ENCODE assay signal across 8 mouse cellular contexts in genomic region chr2:17730648-17730956, GRCm38 (mm10). TPM values are rescaled to one million over a fixed set of nuclear protein-coding genes. Genes with fewer than 3 reads are reported as not detected.
DNase-seq lines count a peak whose midpoint lies in the region; ATAC-seq lines count a peak whose summit lies in the region.

No protein-coding gene starts in this region.

- ATAC-seq in kidney, embryonic 16.5 days (ENCODE audit: low FRiP score, low TSS enrichment): no peak; the same call in 1 of the 2 replicates
- ATAC-seq in forebrain, embryonic 15.5 days (replicated peaks): no peak
- no peak for ATAC-seq in liver, embryonic 15.5 days (ENCODE audit: insufficient read depth)

- DNase-seq in kidney, postnatal 25 days: no peak
- no peak for DNase-seq in adrenal gland, postnatal 14 days
- DNase-seq in adrenal gland, adult 18-20 months (ENCODE audit: low spot score in 2 of 2): no peak
- no peak for DNase-seq in right cerebral cortex, postnatal 25 days

- H3K9me3 ChIP-seq in kidney, embryonic 16.5 days (ENCODE audit: low read length): no peaks in the 10 kb centered on the region
- no peaks in the 10 kb centered on the region for H3K9me3 ChIP-seq in forebrain, embryonic 15.5 days
- no peaks in the 10 kb centered on the region for H3K9me3 ChIP-seq in liver, embryonic 15.5 days (replicated peaks)

- peak overlapping the region; percentile 68 for H3K4me3 ChIP-seq in kidney, embryonic 16.5 days (ENCODE audit: low read length)
- peak overlapping the region; percentile 23 for H3K4me3 ChIP-seq in brown adipose tissue, adult 24 weeks (ENCODE audit: insufficient read depth, low read depth, low read length)
- peak overlapping the region; percentile 69 for H3K4me3 ChIP-seq in forebrain, embryonic 15.5 days
- H3K4me3 ChIP-seq in liver, embryonic 15.5 days (replicated peaks): peak overlapping the region; percentile 48

- no peak overlapping the region for H3K27ac ChIP-seq in kidney, embryonic 16.5 days (ENCODE audit: low read length)
- H3K27ac ChIP-seq in brown adipose tissue, adult 24 weeks (replicated peaks; ENCODE audit: low read depth, low read length): no peak overlapping the region
- H3K27ac ChIP-seq in forebrain, embryonic 15.5 days (replicated peaks): peak overlapping the region; percentile 60
- no peak overlapping the region for H3K27ac ChIP-seq in liver, embryonic 15.5 days (replicated peaks)

- under 1% methylated on average over 20 of the region's 20 CpGs for WGBS in kidney, embryonic 16.5 days
- under 1% methylated on average over 20 of the region's 20 CpGs for WGBS in forebrain, embryonic 15.5 days
- WGBS in liver, embryonic 15.5 days (ENCODE audit: insufficient replicate concordance): under 1% methylated on average over 20 of the region's 20 CpGs

- H3K36me3 ChIP-seq in kidney, embryonic 16.5 days (ENCODE audit: insufficient read depth, low read length): no peaks in the 10 kb centered on the region
- H3K36me3 ChIP-seq in forebrain, embryonic 15.5 days: no peaks in the 10 kb centered on the region
- H3K36me3 ChIP-seq in liver, embryonic 15.5 days (replicated peaks): no peaks in the 10 kb centered on the region

- H3K4me1 ChIP-seq in kidney, embryonic 16.5 days (ENCODE audit: insufficient read depth, low read length): peaks cover 13% of the 10 kb centered on the region
- no peaks in the 10 kb centered on the region for H3K4me1 ChIP-seq in brown adipose tissue, adult 24 weeks (ENCODE audit: control insufficient read depth, insufficient read depth, insufficient read length, low read length)
- H3K4me1 ChIP-seq in forebrain, embryonic 15.5 days: peaks cover 19% of the 10 kb centered on the region
- H3K4me1 ChIP-seq in liver, embryonic 15.5 days (replicated peaks): peaks cover 8% of the 10 kb centered on the region; the same call in 1 of the 2 replicates

- peak overlapping the region; percentile 73 for H3K9ac ChIP-seq in kidney, embryonic 16.5 days (replicated peaks; ENCODE audit: low read length)
- peak overlapping the region; percentile 67 for H3K9ac ChIP-seq in forebrain, embryonic 15.5 days (replicated peaks)
- H3K9ac ChIP-seq in liver, embryonic 15.5 days: no peak overlapping the region

- peaks cover 26% of the 10 kb centered on the region for H3K27me3 ChIP-seq in kidney, embryonic 16.5 days (ENCODE audit: insufficient read depth, low read length)
- peaks cover 17% of the 10 kb centered on the region; the same call in 1 of the 2 replicates for H3K27me3 ChIP-seq in forebrain, embryonic 15.5 days
- H3K27me3 ChIP-seq in liver, embryonic 15.5 days: peaks cover 57% of the 10 kb centered on the region

- peak overlapping the region; percentile 100 for H3K4me2 ChIP-seq in kidney, embryonic 16.5 days (replicated peaks; ENCODE audit: low read depth, low read length)
- H3K4me2 ChIP-seq in forebrain, embryonic 15.5 days (replicated peaks): peak overlapping the region; percentile 97
- peak overlapping the region; percentile 70 for H3K4me2 ChIP-seq in liver, embryonic 15.5 days

RNA-seq across cellular contexts. Expression of gene Nebl, which starts 0.7 kb away (rescaled TPM):
- 9.4 and 9.7 TPM in 2 replicates for polyA plus RNA-seq in kidney, embryonic 16.5 days (2015; fragmentation: Nextera tagmentation; extraction: Ambion mirVana)
- 0.38 and 1.3 TPM in 2 replicates for polyA plus RNA-seq in brown adipose tissue, adult 24 weeks (2012; ENCODE audit: insufficient read depth, insufficient read length, missing spikeins)
- 7.8 and 8.7 TPM in 2 replicates for polyA plus RNA-seq in forebrain, embryonic 15.5 days (2015; fragmentation: Nextera tagmentation; extraction: Ambion mirVana)
- 0.30 and 0.35 TPM in 2 replicates for polyA plus RNA-seq in liver, embryonic 15.5 days (2015; fragmentation: Nextera tagmentation; extraction: Ambion mirVana)
- 7.3 and 10.5 TPM in 2 replicates for total RNA-seq in adrenal gland, postnatal 14 days (2021)
- total RNA-seq in adrenal gland, adult 18-20 months (2021): 1 to 10 TPM; 5.5 to 8.2 TPM
